Mouse (Mus musculus): ENCODE results near the gene Slc16a14. TPM values are rescaled to one million over a fixed set of nuclear protein-coding genes. Genes with fewer than 3 reads are reported as not detected.

The Slc16a14 gene
- polyA plus RNA-seq, 1 experiment = not detected

DNA sequence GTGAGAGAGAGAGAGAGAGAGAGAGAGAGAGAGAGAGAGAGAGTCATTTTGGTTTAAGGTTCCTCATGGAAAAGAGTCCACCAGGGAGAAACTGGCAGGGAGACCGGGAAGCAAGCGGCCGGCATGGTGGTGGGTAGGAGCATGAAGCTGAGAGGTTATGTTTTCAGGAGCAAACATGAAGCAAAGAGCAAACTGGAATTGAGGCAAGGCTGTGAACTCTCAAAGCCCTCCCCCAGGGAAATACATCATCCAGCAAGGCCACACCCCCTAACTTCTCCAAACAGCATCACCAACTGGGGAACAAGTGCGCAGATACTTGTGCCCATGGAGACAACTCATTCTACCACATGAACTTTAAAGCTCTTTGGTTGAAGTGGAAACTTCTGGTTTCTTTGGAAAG lies 8.6 kb upstream of the Slc16a14 start:
- TF ChIP-seq CTCF (IDR thresholded peaks at IDR 0.05; ENCODE audit: control insufficient read depth, insufficient read depth, low read length) (no peak), POLR2A (IDR thresholded peaks at IDR 0.05; ENCODE audit: borderline replicate concordance, control insufficient read depth, low read depth, low read length) (no peak)
- H3K4me3 ChIP-seq (replicated peaks; ENCODE audit: control insufficient read depth, low read depth, low read length) = no peak overlapping the region
- 93% methylated on average over 4 of the region's 4 CpGs for WGBS
- no peak overlapping the region for H3K27ac ChIP-seq (ENCODE audit: control insufficient read depth, insufficient read depth, low read depth, low read length, poor library complexity)
- peaks cover 1% of the 10 kb centered on the region; the same call in 1 of the 2 replicates for H3K4me1 ChIP-seq (ENCODE audit: control insufficient read depth, insufficient read depth, low read length)

DNA sequence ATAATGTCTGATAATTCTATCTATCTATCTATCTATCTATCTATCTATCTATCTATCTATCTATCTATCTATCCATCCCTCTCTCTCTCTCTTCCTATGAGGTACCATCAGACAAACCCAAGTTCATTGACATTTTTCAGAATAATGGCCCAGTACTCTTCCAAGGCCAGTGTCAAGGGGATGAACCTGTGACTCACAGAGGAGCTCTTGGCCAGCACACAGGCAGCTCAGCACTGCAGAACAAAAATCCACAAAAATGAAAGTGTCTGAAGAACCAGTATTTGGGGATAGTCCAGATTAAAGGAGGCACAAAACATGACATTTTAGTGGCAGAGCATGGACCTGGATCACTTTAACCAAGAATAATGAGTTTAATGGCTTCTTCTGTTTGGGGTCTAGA lies 7.7 kb upstream of the Slc16a14 start:
- peaks cover 1% of the 10 kb centered on the region; the same call in 1 of the 2 replicates for H3K4me1 ChIP-seq (ENCODE audit: control insufficient read depth, insufficient read depth, low read length)
- no peak overlapping the region for H3K4me3 ChIP-seq (replicated peaks; ENCODE audit: control insufficient read depth, low read depth, low read length)
- TF ChIP-seq CTCF (IDR thresholded peaks at IDR 0.05; ENCODE audit: control insufficient read depth, insufficient read depth, low read length) = no peak
- TF ChIP-seq POLR2A (IDR thresholded peaks at IDR 0.05; ENCODE audit: borderline replicate concordance, control insufficient read depth, low read depth, low read length) = no peak
- H3K27ac ChIP-seq (ENCODE audit: control insufficient read depth, insufficient read depth, low read depth, low read length, poor library complexity) = no peak overlapping the region

DNA sequence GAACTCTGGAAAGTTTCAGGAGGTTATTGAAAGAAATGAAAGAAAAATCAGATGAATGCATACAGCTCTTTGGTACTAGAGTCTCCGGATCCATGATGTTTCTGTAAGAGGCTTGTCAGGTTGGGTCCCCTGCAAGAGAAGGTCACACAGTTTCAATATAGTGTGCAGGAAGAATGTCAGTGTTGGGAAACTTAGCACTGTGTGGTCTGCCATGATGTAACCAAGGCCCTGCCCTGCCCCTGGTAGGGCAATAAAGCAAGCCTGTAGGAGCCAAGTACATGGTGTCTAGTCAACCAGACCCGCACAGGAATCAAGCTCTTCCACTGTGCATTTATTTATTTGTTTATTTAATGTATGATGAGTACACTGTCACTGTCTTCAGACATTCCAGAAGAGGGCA lies 5.4 kb upstream of the Slc16a14 start:
- WGBS = 53% methylated on average over 2 of the region's 2 CpGs
- Histone ChIP-seq H3K4me1 (ENCODE audit: control insufficient read depth, insufficient read depth, low read length) (peaks cover 1% of the 10 kb centered on the region; the same call in 1 of the 2 replicates), H3K4me3 (replicated peaks; ENCODE audit: control insufficient read depth, low read depth, low read length) (no peak overlapping the region), H3K27ac (ENCODE audit: control insufficient read depth, insufficient read depth, low read depth, low read length, poor library complexity) (no peak overlapping the region; the same call in 1 of the 2 replicates)
- TF ChIP-seq POLR2A (IDR thresholded peaks at IDR 0.05; ENCODE audit: borderline replicate concordance, control insufficient read depth, low read depth, low read length) = no peak
- no peak for TF ChIP-seq CTCF (IDR thresholded peaks at IDR 0.05; ENCODE audit: control insufficient read depth, insufficient read depth, low read length)

DNA sequence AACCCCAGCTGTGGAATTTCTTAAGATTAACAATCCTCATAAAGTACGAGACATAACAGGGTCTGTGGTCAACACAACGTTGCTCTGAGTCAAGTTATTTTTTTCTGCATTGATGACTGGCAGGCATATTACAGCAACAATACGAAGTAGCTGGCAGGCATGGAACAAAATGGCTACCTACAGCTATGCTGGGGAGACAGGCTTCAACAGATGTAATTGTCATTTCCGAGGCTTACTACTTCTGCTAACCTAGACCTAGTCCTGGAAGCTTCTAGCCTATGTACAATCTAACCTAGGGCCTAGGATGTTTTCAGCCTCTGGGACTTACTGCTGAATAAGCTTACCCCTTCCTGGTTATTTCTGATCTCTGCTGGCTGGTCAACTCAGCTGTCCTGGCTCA lies 4.5 kb upstream of the Slc16a14 start:
- Histone ChIP-seq H3K4me3 (replicated peaks; ENCODE audit: control insufficient read depth, low read depth, low read length) (no peak overlapping the region), H3K4me1 (ENCODE audit: control insufficient read depth, insufficient read depth, low read length) (peaks cover 1% of the 10 kb centered on the region; the same call in 1 of the 2 replicates), H3K27ac (ENCODE audit: control insufficient read depth, insufficient read depth, low read depth, low read length, poor library complexity) (peak overlapping the region; percentile 25; the same call in 1 of the 2 replicates)
- TF ChIP-seq POLR2A (IDR thresholded peaks at IDR 0.05; ENCODE audit: borderline replicate concordance, control insufficient read depth, low read depth, low read length) = no peak
- TF ChIP-seq CTCF (IDR thresholded peaks at IDR 0.05; ENCODE audit: control insufficient read depth, insufficient read depth, low read length) = no peak
- WGBS = 52% methylated on average over 4 of the region's 4 CpGs

DNA sequence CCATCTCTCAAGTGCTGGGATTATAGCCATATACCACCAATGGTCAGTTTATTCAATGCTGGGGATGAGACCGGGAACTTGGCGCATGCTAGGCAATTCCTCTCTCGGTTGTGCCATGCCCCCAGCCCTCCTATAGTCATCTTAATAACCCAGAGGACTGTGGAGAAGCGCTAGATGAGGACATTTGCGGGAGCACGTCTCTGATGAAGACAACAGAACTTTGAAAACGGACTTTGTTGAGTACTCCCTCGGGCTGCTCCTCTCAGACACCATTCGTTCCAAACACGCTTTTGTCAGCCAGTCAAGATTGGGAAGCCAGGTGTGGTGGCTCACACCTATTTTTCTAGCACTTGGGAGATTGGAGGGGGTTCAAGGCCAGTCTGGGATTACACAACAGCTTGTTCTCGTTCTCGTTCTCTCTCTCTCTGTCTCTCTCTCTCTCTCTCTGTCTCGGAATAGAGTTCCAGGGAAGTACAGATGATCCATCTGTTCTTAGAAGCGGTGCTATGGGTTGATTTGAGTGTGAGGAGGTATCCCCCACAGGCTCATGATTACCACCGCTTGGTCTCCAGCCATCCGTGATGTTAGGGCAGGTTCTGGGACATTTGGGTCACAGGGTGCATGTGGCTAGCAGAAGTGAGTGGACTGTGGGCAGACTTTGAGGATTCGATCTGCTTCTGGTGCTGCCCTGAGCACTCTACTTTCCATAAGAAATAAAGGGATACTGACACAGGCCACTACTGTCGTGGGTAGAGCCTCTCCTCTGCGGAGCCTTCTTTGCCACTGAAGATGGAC lies 2.0 kb upstream of the Slc16a14 start:
- 79% methylated on average over 19 of the region's 19 CpGs for WGBS

DNA sequence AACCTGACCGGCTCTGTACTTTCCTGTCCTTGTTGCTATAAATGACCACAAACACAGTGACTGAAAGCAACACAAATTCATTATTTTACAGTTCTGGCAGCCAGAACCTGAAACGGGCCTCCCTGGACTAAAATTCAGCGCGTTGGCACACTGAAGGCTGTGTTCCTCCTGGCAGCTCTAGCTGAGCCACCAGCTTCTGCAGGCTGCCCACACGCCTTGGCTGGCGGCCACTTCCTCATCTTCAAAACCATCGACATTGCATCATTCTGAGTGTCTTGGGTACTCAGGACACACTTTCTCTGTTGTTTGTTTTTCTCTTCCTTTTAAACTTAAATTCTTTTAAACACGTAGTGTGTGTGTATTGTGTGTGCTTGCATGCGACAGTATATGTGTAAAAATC lies 734 bp upstream of the Slc16a14 start:
- H3K27ac ChIP-seq (ENCODE audit: control insufficient read depth, insufficient read depth, low read depth, low read length, poor library complexity) = peak overlapping the region; percentile 54; the same call in 1 of the 2 replicates
- H3K4me3 ChIP-seq (replicated peaks; ENCODE audit: control insufficient read depth, low read depth, low read length) = no peak overlapping the region
- WGBS = 8% methylated on average over 9 of the region's 9 CpGs
- TF ChIP-seq CTCF (IDR thresholded peaks at IDR 0.05; ENCODE audit: control insufficient read depth, insufficient read depth, low read length) = no peak
- TF ChIP-seq POLR2A (IDR thresholded peaks at IDR 0.05; ENCODE audit: borderline replicate concordance, control insufficient read depth, low read depth, low read length) = no peak; the same call in 1 of the 2 replicates
- H3K4me1 ChIP-seq (ENCODE audit: control insufficient read depth, insufficient read depth, low read length) = no peaks in the 10 kb centered on the region; the same call in 1 of the 2 replicates

More for the DNA sequence above, 2.0 kb upstream of the Slc16a14 start:
- no peak for TF ChIP-seq POLR2A (IDR thresholded peaks at IDR 0.05; ENCODE audit: borderline replicate concordance, control insufficient read depth, low read depth, low read length)
- no peak for TF ChIP-seq CTCF (IDR thresholded peaks at IDR 0.05; ENCODE audit: control insufficient read depth, insufficient read depth, low read length)
- Histone ChIP-seq H3K4me1 (ENCODE audit: control insufficient read depth, insufficient read depth, low read length) (peaks cover 1% of the 10 kb centered on the region; the same call in 1 of the 2 replicates), H3K27ac (ENCODE audit: control insufficient read depth, insufficient read depth, low read depth, low read length, poor library complexity) (no peak overlapping the region), H3K4me3 (replicated peaks; ENCODE audit: control insufficient read depth, low read depth, low read length) (no peak overlapping the region)

DNA sequence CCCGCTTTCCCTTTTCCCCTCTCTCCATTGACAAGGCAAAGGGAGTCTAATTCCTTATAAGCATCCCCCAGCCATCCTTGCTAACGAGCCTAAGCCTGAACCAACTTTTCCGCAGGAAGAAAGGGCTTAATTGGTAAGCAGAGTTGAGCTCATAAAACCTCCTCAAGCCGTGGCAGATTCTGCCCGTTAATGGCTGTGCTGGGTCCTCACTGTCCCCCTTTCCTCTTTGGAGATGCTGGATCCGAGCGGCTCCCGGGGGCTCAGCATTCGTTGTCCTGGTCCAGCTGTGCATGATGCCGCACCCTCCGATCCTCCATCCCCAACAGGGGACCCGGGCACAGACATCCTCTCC lies 807 bp downstream of the Slc16a14 start:
- Histone ChIP-seq H3K27ac (ENCODE audit: control insufficient read depth, insufficient read depth, low read depth, low read length, poor library complexity) (peak overlapping the region; percentile 79), H3K4me1 (ENCODE audit: control insufficient read depth, insufficient read depth, low read length) (no peaks in the 10 kb centered on the region), H3K4me3 (replicated peaks; ENCODE audit: control insufficient read depth, low read depth, low read length) (peak overlapping the region; percentile 66)
- WGBS = 3% methylated on average over 12 of the region's 12 CpGs
- no peak for TF ChIP-seq CTCF (IDR thresholded peaks at IDR 0.05; ENCODE audit: control insufficient read depth, insufficient read depth, low read length)
- no peak for TF ChIP-seq POLR2A (IDR thresholded peaks at IDR 0.05; ENCODE audit: borderline replicate concordance, control insufficient read depth, low read depth, low read length)

DNA sequence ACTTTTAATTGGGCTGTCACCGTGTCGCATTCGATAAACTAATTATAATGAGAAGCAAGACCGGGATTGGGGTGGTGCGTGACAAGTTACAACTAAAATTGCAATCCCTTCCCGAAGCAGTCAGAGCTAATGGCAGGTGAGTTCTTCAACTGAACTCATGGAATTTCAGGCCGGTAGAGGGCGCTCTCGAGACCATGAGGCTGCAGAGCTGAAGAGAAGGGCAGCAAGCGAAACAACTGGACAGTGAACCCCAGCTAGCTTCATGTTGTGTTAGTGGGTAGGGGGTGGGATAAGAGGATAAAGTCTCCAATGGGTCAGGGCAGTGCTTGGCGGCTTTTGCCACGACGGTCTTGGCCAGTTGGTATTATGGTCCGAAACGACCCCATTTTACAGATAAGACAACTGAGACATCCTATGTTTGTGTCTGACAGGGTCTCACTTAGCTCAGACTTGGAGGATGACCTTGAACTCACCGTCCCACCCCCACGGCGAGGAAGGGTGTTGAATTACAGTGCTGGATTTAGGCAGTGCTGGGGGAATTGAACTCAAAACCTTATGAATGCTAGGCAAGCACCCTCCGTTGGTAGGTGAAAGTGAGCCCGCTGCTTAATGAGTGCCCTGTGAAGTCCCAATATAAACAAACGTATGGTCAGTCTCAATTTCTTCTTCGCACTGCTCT lies 1.3 kb downstream of the Slc16a14 start:
- H3K4me1 ChIP-seq (ENCODE audit: control insufficient read depth, insufficient read depth, low read length) = no peaks in the 10 kb centered on the region
- H3K4me3 ChIP-seq (replicated peaks; ENCODE audit: control insufficient read depth, low read depth, low read length) = peak overlapping the region; percentile 52
- 11% methylated on average over 22 of the region's 22 CpGs for WGBS
- no peak overlapping the region for H3K27ac ChIP-seq (ENCODE audit: control insufficient read depth, insufficient read depth, low read depth, low read length, poor library complexity)
- peak; percentile 82 for TF ChIP-seq CTCF (IDR thresholded peaks at IDR 0.05; ENCODE audit: control insufficient read depth, insufficient read depth, low read length)
- TF ChIP-seq POLR2A (IDR thresholded peaks at IDR 0.05; ENCODE audit: borderline replicate concordance, control insufficient read depth, low read depth, low read length) = no peak

All from bone marrow, adult 2 months (tissue).